Mouse (Mus musculus) kidney, adult 2 months (tissue): ENCODE data around the gene Sgk1.

Source experiments
- CTCF ChIP-seq: fragments of 200-500 bp; conservative IDR thresholded peaks from 2 replicates; pipeline ENCODE4 v1.5.1; 2011; ENCODE audit warnings: low read depth, mild to moderate bottlenecking, control low read depth, low read length, moderate library complexity, mixed read lengths; ENCODE audit not compliant: insufficient read depth, insufficient read length
- POLR2A ChIP-seq: fragments of 200-500 bp; IDR thresholded peaks from one replicate; pipeline ENCODE4 v1.6.1; 2011; ENCODE audit warnings: low read depth, low read length, control low read depth

DNA sequence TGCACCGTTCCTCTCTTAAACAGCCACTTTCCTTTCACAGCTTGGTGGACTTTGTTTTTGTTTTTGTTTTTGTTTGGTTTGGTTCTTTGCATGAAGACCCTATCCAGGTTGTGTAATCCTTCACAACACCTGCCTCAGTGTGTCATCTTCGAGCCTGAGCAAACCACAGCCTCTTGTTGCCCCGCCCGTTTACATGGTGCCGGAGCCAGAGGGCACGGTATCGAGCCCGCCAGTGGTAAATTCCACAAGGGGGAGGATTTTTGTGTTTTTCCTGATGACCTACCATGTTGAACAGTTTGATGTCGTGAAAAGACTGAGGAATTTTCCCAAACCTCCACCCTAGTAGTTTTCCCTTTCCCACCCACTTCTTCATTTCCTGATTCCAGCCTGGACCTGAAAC lies 35.6 kb upstream of the Sgk1 start:
- no peak for TF ChIP-seq POLR2A
- TF ChIP-seq CTCF, result no peak
